24 mouse cellular contexts compared by ENCODE assay signal in genomic region chr3:120854322-120854721, GRCm38 (mm10).
"Had no signal": no experiment of that assay in that cellular context is flagged by ENCODE, and none has a peak within 500 bp of the region (broad histone marks: within the 10 kb centered on the region; RNA-seq: fewer than 3 reads in every experiment).

No protein-coding gene starts in this region.

- H3K4me3 ChIP-seq: gastrocnemius, adult 2 months; heart, adult 2 months; hindbrain, embryonic 10.5 days; hindbrain, embryonic 12.5 days; intestine, embryonic 15.5 days; layer of hippocampus, adult 2 months; left cerebral cortex, adult 2 months; limb, embryonic 10.5 days; limb, embryonic 12.5 days had no signal

- H3K4me2 ChIP-seq: heart, embryonic 11.5 days; hindbrain, embryonic 12.5 days; hindbrain, embryonic 14.5 days; intestine, embryonic 15.5 days; limb, embryonic 12.5 days had no signal

- H3K9ac ChIP-seq: hindbrain, embryonic 12.5 days; hindbrain, embryonic 14.5 days; intestine, embryonic 15.5 days; limb, embryonic 12.5 days had no signal

- H3K4me1 ChIP-seq: hindbrain, embryonic 10.5 days; hindbrain, embryonic 12.5 days; intestine, embryonic 15.5 days; limb, embryonic 10.5 days; limb, embryonic 12.5 days had no signal

- H3K36me3 ChIP-seq: hindbrain, embryonic 10.5 days; hindbrain, embryonic 12.5 days; intestine, embryonic 15.5 days; limb, embryonic 10.5 days; limb, embryonic 12.5 days had no signal

- H3K9me3 ChIP-seq: hindbrain, embryonic 10.5 days; hindbrain, embryonic 12.5 days; intestine, embryonic 15.5 days; limb, embryonic 10.5 days; limb, embryonic 12.5 days had no signal

- H3K27me3 ChIP-seq: hindbrain, embryonic 12.5 days; intestine, embryonic 15.5 days; limb, embryonic 12.5 days had no signal

- DNase-seq: gastrocnemius, adult 2 months; gastrocnemius, postnatal 10 days; gastrocnemius, postnatal 25 days; heart, adult 2 months; heart, postnatal 10 days; heart, postnatal 4 days; kidney, adult 18-20 months; kidney, adult 8-10 months; kidney, postnatal 10 days; kidney, postnatal 25 days; kidney, postnatal 4 days; liver had no signal

- H3K27ac ChIP-seq: gastrocnemius, adult 2 months; heart, adult 2 months; hindbrain, embryonic 10.5 days; hindbrain, embryonic 12.5 days; hindbrain, embryonic 14.5 days; intestine, embryonic 15.5 days; layer of hippocampus, adult 2 months; left cerebral cortex, adult 2 months; limb, embryonic 10.5 days; limb, embryonic 12.5 days had no signal

- ATAC-seq: hindbrain, embryonic 16.5 days; inflammation-experienced regulatory T-cells, adult 6 months; intestine, embryonic 15.5 days; intestine, postnatal 0 days had no signal
